Mouse (Mus musculus): ENCODE measurements around the gene Cd180. TPM values are rescaled to one million over a fixed set of nuclear protein-coding genes. Genes with fewer than 3 reads are reported as not detected.
"Not testable (repeated sequence)": the region's sequence is repeated elsewhere in the genome, so short reads cannot be mapped to it uniquely, and the experiment has no call there.

Gene Cd180
- polyA plus RNA-seq, 1 experiment from 2014 or later, result 0.51 TPM

GRCm38 (mm10) chr13:102665588-102666232 is 27.6 kb upstream of the Cd180 start:
- no peak overlapping the region for H3K27ac ChIP-seq
- peak overlapping the region; percentile 27 for H3K4me2 ChIP-seq (replicated peaks)
- no peak for ATAC-seq (ENCODE audit: insufficient number of reproducible peaks, insufficient read depth, low FRiP score, low TSS enrichment)
- 61% methylated on average over 18 of the region's 18 CpGs for WGBS
- H3K4me3 ChIP-seq, result no peak overlapping the region
- H3K9ac ChIP-seq, result no peak overlapping the region
- no peaks in the 10 kb centered on the region for H3K9me3 ChIP-seq
- no peaks in the 10 kb centered on the region for H3K36me3 ChIP-seq
- peaks cover 14% of the 10 kb centered on the region for H3K4me1 ChIP-seq
- no peaks in the 10 kb centered on the region for H3K27me3 ChIP-seq

GRCm38 (mm10) chr13:102666233-102666614 is 27.1 kb upstream of the Cd180 start:
- no peak overlapping the region for H3K4me2 ChIP-seq (replicated peaks)

GRCm38 (mm10) chr13:102666731-102667130 is 26.6 kb upstream of the Cd180 start:
- Histone ChIP-seq H3K4me1 (peaks cover 14% of the 10 kb centered on the region), H3K9me3 (no peaks in the 10 kb centered on the region), H3K4me3 (no peak overlapping the region), H3K27ac (no peak overlapping the region), H3K9ac (no peak overlapping the region), H3K27me3 (no peaks in the 10 kb centered on the region), H3K36me3 (no peaks in the 10 kb centered on the region), H3K4me2 (replicated peaks) (no peak overlapping the region)
- ATAC-seq (ENCODE audit: insufficient number of reproducible peaks, insufficient read depth, low FRiP score, low TSS enrichment), result no peak
- WGBS, result 75% methylated on average over 4 of the region's 4 CpGs

More at GRCm38 (mm10) chr13:102666233-102666614, 27.1 kb upstream of the Cd180 start:
- no peaks in the 10 kb centered on the region for H3K9me3 ChIP-seq
- no peaks in the 10 kb centered on the region for H3K36me3 ChIP-seq
- no peak overlapping the region for H3K27ac ChIP-seq
- H3K4me3 ChIP-seq, result no peak overlapping the region
- ATAC-seq (ENCODE audit: insufficient number of reproducible peaks, insufficient read depth, low FRiP score, low TSS enrichment), result no peak
- H3K4me1 ChIP-seq, result peaks cover 14% of the 10 kb centered on the region
- WGBS, result 83% methylated on average over 12 of the region's 12 CpGs
- no peaks in the 10 kb centered on the region for H3K27me3 ChIP-seq
- no peak overlapping the region for H3K9ac ChIP-seq

GRCm38 (mm10) chr13:102667401-102667800 is 26.0 kb upstream of the Cd180 start:
- WGBS, result 88% methylated on average over 4 of the region's 4 CpGs
- H3K4me1 ChIP-seq, result peaks cover 14% of the 10 kb centered on the region

GRCm38 (mm10) chr13:102667842-102668241 is 25.5 kb upstream of the Cd180 start:
- no peak for ATAC-seq (ENCODE audit: insufficient number of reproducible peaks, insufficient read depth, low FRiP score, low TSS enrichment)
- peaks cover 14% of the 10 kb centered on the region for H3K4me1 ChIP-seq
- no peaks in the 10 kb centered on the region for H3K9me3 ChIP-seq
- H3K27me3 ChIP-seq, result no peaks in the 10 kb centered on the region
- H3K27ac ChIP-seq, result no peak overlapping the region
- H3K36me3 ChIP-seq, result no peaks in the 10 kb centered on the region
- H3K4me3 ChIP-seq, result no peak overlapping the region
- no peak overlapping the region for H3K4me2 ChIP-seq (replicated peaks)
- no peak overlapping the region for H3K9ac ChIP-seq
- WGBS, result 90% methylated on average over 9 of the region's 9 CpGs

More at GRCm38 (mm10) chr13:102667401-102667800, 26.0 kb upstream of the Cd180 start:
- ATAC-seq (ENCODE audit: insufficient number of reproducible peaks, insufficient read depth, low FRiP score, low TSS enrichment), result no peak
- Histone ChIP-seq H3K4me3 (no peak overlapping the region), H3K27ac (no peak overlapping the region), H3K4me2 (replicated peaks) (no peak overlapping the region), H3K27me3 (no peaks in the 10 kb centered on the region), H3K36me3 (no peaks in the 10 kb centered on the region), H3K9ac (no peak overlapping the region), H3K9me3 (no peaks in the 10 kb centered on the region)

- no peaks in the 10 kb centered on the region for H3K9me3 ChIP-seq
- no peaks in the 10 kb centered on the region for H3K36me3 ChIP-seq
- H3K27ac ChIP-seq, result no peak overlapping the region
- H3K4me3 ChIP-seq, result no peak overlapping the region
- 81% methylated on average over 6 of the region's 6 CpGs for WGBS
- ATAC-seq (ENCODE audit: insufficient number of reproducible peaks, insufficient read depth, low FRiP score, low TSS enrichment), result no peak
- no peaks in the 10 kb centered on the region for H3K27me3 ChIP-seq
- no peak overlapping the region for H3K4me2 ChIP-seq (replicated peaks)
- H3K9ac ChIP-seq, result no peak overlapping the region
- peaks cover 14% of the 10 kb centered on the region for H3K4me1 ChIP-seq
Observed at GRCm38 (mm10) chr13:102668933-102669332, 24.4 kb upstream of the Cd180 start.

GRCm38 (mm10) chr13:102669522-102670256 is 23.7 kb upstream of the Cd180 start:
- ATAC-seq (ENCODE audit: insufficient number of reproducible peaks, insufficient read depth, low FRiP score, low TSS enrichment), result no peak
- H3K4me2 ChIP-seq (replicated peaks), result no peak overlapping the region
- H3K27me3 ChIP-seq, result no peaks in the 10 kb centered on the region
- H3K9ac ChIP-seq, result no peak overlapping the region
- H3K27ac ChIP-seq, result no peak overlapping the region
- peaks cover 14% of the 10 kb centered on the region for H3K4me1 ChIP-seq
- H3K4me3 ChIP-seq, result no peak overlapping the region
- no peaks in the 10 kb centered on the region for H3K9me3 ChIP-seq
- H3K36me3 ChIP-seq, result no peaks in the 10 kb centered on the region
- WGBS, result 45% methylated on average over 14 of the region's 14 CpGs

GRCm38 (mm10) chr13:102670503-102670902 is 22.9 kb upstream of the Cd180 start:
- peak; percentile 38; the same call in 1 of the 2 replicates for ATAC-seq (ENCODE audit: insufficient number of reproducible peaks, insufficient read depth, low FRiP score, low TSS enrichment)
- no peaks in the 10 kb centered on the region for H3K27me3 ChIP-seq
- WGBS, result 74% methylated on average over 7 of the region's 7 CpGs
- H3K27ac ChIP-seq, result no peak overlapping the region
- H3K9me3 ChIP-seq, result no peaks in the 10 kb centered on the region
- no peak overlapping the region for H3K4me2 ChIP-seq (replicated peaks)
- H3K9ac ChIP-seq, result no peak overlapping the region
- peaks cover 14% of the 10 kb centered on the region for H3K4me1 ChIP-seq
- no peaks in the 10 kb centered on the region for H3K36me3 ChIP-seq
- H3K4me3 ChIP-seq, result no peak overlapping the region

GRCm38 (mm10) chr13:102674083-102674482 is 19.3 kb upstream of the Cd180 start:
- Histone ChIP-seq H3K4me1 (peaks cover 14% of the 10 kb centered on the region), H3K27me3 (no peaks in the 10 kb centered on the region), H3K9ac (no peak overlapping the region), H3K4me3 (no peak overlapping the region), H3K4me2 (replicated peaks) (no peak overlapping the region), H3K36me3 (no peaks in the 10 kb centered on the region), H3K9me3 (no peaks in the 10 kb centered on the region), H3K27ac (no peak overlapping the region)
- 86% methylated on average over 3 of the region's 3 CpGs for WGBS
- no peak for ATAC-seq (ENCODE audit: insufficient number of reproducible peaks, insufficient read depth, low FRiP score, low TSS enrichment)

- not testable (repeated sequence) for H3K4me2 ChIP-seq (replicated peaks); H3K4me1 ChIP-seq; H3K36me3 ChIP-seq; ATAC-seq (ENCODE audit: insufficient number of reproducible peaks, insufficient read depth, low FRiP score, low TSS enrichment); H3K27me3 ChIP-seq; H3K9me3 ChIP-seq; H3K27ac ChIP-seq; H3K9ac ChIP-seq; H3K4me3 ChIP-seq
- WGBS, result 83% methylated on average over 4 of the region's 4 CpGs
Observed at GRCm38 (mm10) chr13:102677602-102678001, 15.8 kb upstream of the Cd180 start.

- Histone ChIP-seq H3K36me3 (no peaks in the 10 kb centered on the region), H3K4me1 (no peaks in the 10 kb centered on the region), H3K4me2 (replicated peaks) (no peak overlapping the region), H3K27me3 (no peaks in the 10 kb centered on the region), H3K4me3 (no peak overlapping the region), H3K9ac (no peak overlapping the region), H3K27ac (no peak overlapping the region), H3K9me3 (no peaks in the 10 kb centered on the region)
- no peak for ATAC-seq (ENCODE audit: insufficient number of reproducible peaks, insufficient read depth, low FRiP score, low TSS enrichment)
- 7% methylated on average over 2 of the region's 2 CpGs for WGBS
Observed at GRCm38 (mm10) chr13:102678482-102678881, 14.9 kb upstream of the Cd180 start.

- no peak overlapping the region for H3K4me3 ChIP-seq
- no peak overlapping the region for H3K4me2 ChIP-seq (replicated peaks)
- WGBS, result 72% methylated on average over 4 of the region's 4 CpGs
- H3K4me1 ChIP-seq, result no peaks in the 10 kb centered on the region
- ATAC-seq (ENCODE audit: insufficient number of reproducible peaks, insufficient read depth, low FRiP score, low TSS enrichment), result no peak
- no peaks in the 10 kb centered on the region for H3K9me3 ChIP-seq
- H3K27me3 ChIP-seq, result no peaks in the 10 kb centered on the region
- no peak overlapping the region for H3K9ac ChIP-seq
- no peaks in the 10 kb centered on the region for H3K36me3 ChIP-seq
- H3K27ac ChIP-seq, result no peak overlapping the region
Observed at GRCm38 (mm10) chr13:102684890-102685289, 8.5 kb upstream of the Cd180 start.

All from embryonic facial prominence, embryonic 12.5 days (tissue).